Comparison of ENCODE assay signal across 8 mouse cellular contexts in genomic region chr7:132781850-132782249, GRCm38 (mm10). TPM values are rescaled to one million over a fixed set of nuclear protein-coding genes. Genes with fewer than 3 reads are reported as not detected.
DNase-seq lines count a peak whose midpoint lies in the region; ATAC-seq lines count a peak whose summit lies in the region.

No protein-coding gene starts in this region.

- peak overlapping the region; percentile 10; the same call in 1 of the 2 replicates for H3K27ac ChIP-seq in heart, embryonic 12.5 days (ENCODE audit: poor library complexity, severe bottlenecking)
- H3K27ac ChIP-seq in brown adipose tissue, adult 24 weeks (replicated peaks; ENCODE audit: low read depth, low read length), result peak overlapping the region; percentile 18; the same call in 1 of the 2 replicates
- peak overlapping the region; percentile 66 for H3K27ac ChIP-seq in forebrain, embryonic 12.5 days
- H3K27ac ChIP-seq in midbrain, embryonic 10.5 days (replicated peaks), result peak overlapping the region; percentile 79
- no peak overlapping the region for H3K27ac ChIP-seq in kidney, embryonic 14.5 days (ENCODE audit: low read depth, low read length)

- WGBS in heart, embryonic 12.5 days, result 50% methylated on average over 6 of the region's 6 CpGs
- 54% methylated on average over 6 of the region's 6 CpGs for WGBS in forebrain, embryonic 12.5 days
- WGBS in midbrain, embryonic 10.5 days, result 64% methylated on average over 6 of the region's 6 CpGs
- 73% methylated on average over 6 of the region's 6 CpGs for WGBS in kidney, embryonic 14.5 days

- no peak overlapping the region for H3K9ac ChIP-seq in heart, embryonic 12.5 days
- no peak overlapping the region for H3K9ac ChIP-seq in forebrain, embryonic 12.5 days
- no peak overlapping the region for H3K9ac ChIP-seq in kidney, embryonic 14.5 days (ENCODE audit: low read depth, low read length)

- H3K9me3 ChIP-seq in heart, embryonic 12.5 days (replicated peaks), result no peaks in the 10 kb centered on the region
- no peaks in the 10 kb centered on the region for H3K9me3 ChIP-seq in forebrain, embryonic 12.5 days
- H3K9me3 ChIP-seq in midbrain, embryonic 10.5 days (replicated peaks), result no peaks in the 10 kb centered on the region
- H3K9me3 ChIP-seq in kidney, embryonic 14.5 days (ENCODE audit: control insufficient read depth, low read length), result no peaks in the 10 kb centered on the region

- H3K36me3 ChIP-seq in heart, embryonic 12.5 days, result peaks cover 12% of the 10 kb centered on the region; the same call in 1 of the 2 replicates
- H3K36me3 ChIP-seq in forebrain, embryonic 12.5 days (replicated peaks), result peaks cover 25% of the 10 kb centered on the region
- peaks cover 24% of the 10 kb centered on the region for H3K36me3 ChIP-seq in midbrain, embryonic 10.5 days
- peaks cover 13% of the 10 kb centered on the region; the same call in 1 of the 2 replicates for H3K36me3 ChIP-seq in kidney, embryonic 14.5 days (ENCODE audit: control insufficient read depth, insufficient read depth, low read length)

- DNase-seq in heart, postnatal 25 days (ENCODE audit: low spot score), result no peak
- no peak for DNase-seq in midbrain, embryonic 10.5 days (ENCODE audit: low spot score)
- DNase-seq in spleen, postnatal 14 days (ENCODE audit: low spot score in 2 of 2), result no peak

- no peak overlapping the region for H3K4me2 ChIP-seq in heart, embryonic 12.5 days
- H3K4me2 ChIP-seq in forebrain, embryonic 12.5 days, result peak overlapping the region; percentile 17; the same call in 1 of the 2 replicates
- H3K4me2 ChIP-seq in kidney, embryonic 14.5 days (replicated peaks; ENCODE audit: low read depth, low read length), result no peak overlapping the region

- H3K4me1 ChIP-seq in heart, embryonic 12.5 days (replicated peaks), result peaks cover 75% of the 10 kb centered on the region
- H3K4me1 ChIP-seq in brown adipose tissue, adult 24 weeks (ENCODE audit: control insufficient read depth, insufficient read depth, insufficient read length, low read length), result peaks cover 68% of the 10 kb centered on the region
- H3K4me1 ChIP-seq in forebrain, embryonic 12.5 days, result peaks cover 41% of the 10 kb centered on the region
- H3K4me1 ChIP-seq in midbrain, embryonic 10.5 days, result peaks cover 42% of the 10 kb centered on the region
- peaks cover 37% of the 10 kb centered on the region for H3K4me1 ChIP-seq in kidney, embryonic 14.5 days (ENCODE audit: control insufficient read depth, insufficient read depth, low read length)

- intact Hi-C loops in heart, postnatal 25 days (cut with DNase I), result no loop called here

- H3K27me3 ChIP-seq in heart, embryonic 12.5 days (replicated peaks), result no peaks in the 10 kb centered on the region
- H3K27me3 ChIP-seq in forebrain, embryonic 12.5 days, result no peaks in the 10 kb centered on the region
- H3K27me3 ChIP-seq in midbrain, embryonic 10.5 days (ENCODE audit: low read depth, poor library complexity, severe bottlenecking), result no peaks in the 10 kb centered on the region
- no peaks in the 10 kb centered on the region for H3K27me3 ChIP-seq in kidney, embryonic 14.5 days (ENCODE audit: control insufficient read depth, insufficient read depth, low read length)

- H3K4me3 ChIP-seq in heart, embryonic 12.5 days, result no peak overlapping the region
- no peak overlapping the region for H3K4me3 ChIP-seq in brown adipose tissue, adult 24 weeks (ENCODE audit: insufficient read depth, low read depth, low read length)
- H3K4me3 ChIP-seq in forebrain, embryonic 12.5 days (replicated peaks), result no peak overlapping the region
- H3K4me3 ChIP-seq in midbrain, embryonic 10.5 days, result no peak overlapping the region
- no peak overlapping the region for H3K4me3 ChIP-seq in kidney, embryonic 14.5 days (ENCODE audit: low read length)

- ATAC-seq in heart, embryonic 12.5 days (ENCODE audit: insufficient number of reproducible peaks, low FRiP score), result no peak
- no peak for ATAC-seq in forebrain, embryonic 12.5 days (ENCODE audit: low FRiP score)
- no peak for ATAC-seq in megakaryocyte progenitor cell, adult 5-6 weeks (replicated peaks; ENCODE audit: poor library complexity)
- no peak for ATAC-seq in kidney, embryonic 14.5 days (ENCODE audit: low FRiP score, low TSS enrichment)

RNA-seq across cellular contexts. Expression of gene Fam53b, which starts 31.8 kb away (rescaled TPM):
- polyA plus RNA-seq in heart, embryonic 12.5 days (2016; fragmentation: Nextera tagmentation; extraction: Ambion mirVana), result 15.3 and 17.0 TPM in 2 replicates
- 10 to 100 TPM; 25.8 to 26.8 TPM for total RNA-seq in heart, postnatal 25 days (2021)
- 44.1 and 50.2 TPM in 2 replicates for polyA plus RNA-seq in brown adipose tissue, adult 24 weeks (2012; ENCODE audit: insufficient read depth, insufficient read length, missing spikeins)
- polyA plus RNA-seq in forebrain, embryonic 12.5 days (2016; fragmentation: Nextera tagmentation; extraction: Ambion mirVana), result 41.7 and 47.7 TPM in 2 replicates
- 23.1 and 25.0 TPM in 2 replicates for polyA plus RNA-seq in midbrain, embryonic 10.5 days (2016; fragmentation: Nextera tagmentation; extraction: Ambion mirVana)
- total RNA-seq in megakaryocyte progenitor cell, adult 5-6 weeks (2015), result 16.0 and 21.5 TPM in 2 replicates
- 12.2 and 15.9 TPM in 2 replicates for total RNA-seq in megakaryocyte progenitor cell, adult 5-6 weeks (2017)
- 17.0 and 22.1 TPM in 2 replicates for polyA plus RNA-seq in kidney, embryonic 14.5 days (2014; fragmentation: Nextera tagmentation; extraction: Ambion mirVana)
